Mouse (Mus musculus): ENCODE measurements at regions not wholly inside any gene's neighbourhood (a gene's known extent, or its start where the extent isn't known, plus 50 kb on each side); places are given as distances from the start of the nearest gene placed in this dataset.

DNA sequence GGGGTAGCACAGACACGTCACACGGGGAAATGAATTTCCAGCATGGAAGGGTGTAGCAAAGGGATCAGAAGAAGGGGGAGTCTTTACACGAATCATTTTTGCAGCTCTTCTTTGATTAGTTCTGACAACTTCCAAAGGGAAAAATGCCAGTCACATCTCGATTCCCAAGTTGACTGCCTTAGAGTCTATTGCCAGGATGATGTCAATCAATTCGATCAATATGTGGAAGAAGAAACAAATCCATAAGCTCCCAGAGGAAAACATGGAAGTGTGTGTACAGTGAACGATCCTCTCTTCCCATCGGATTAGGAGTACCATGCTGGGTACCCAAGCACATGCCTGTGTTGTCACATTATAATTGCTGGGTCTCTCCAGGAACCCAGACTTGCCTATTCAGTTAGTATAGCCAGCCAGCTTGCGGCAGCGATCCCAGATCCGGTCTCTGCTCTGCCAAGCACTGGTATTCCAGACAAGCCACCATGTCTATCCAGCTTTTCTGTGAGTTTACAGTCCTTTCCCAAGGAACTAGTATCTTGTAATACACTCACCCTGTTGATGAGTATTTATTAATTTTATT, 180.7 kb upstream of the Agap1 start:
- no peak for ATAC-seq (ENCODE audit: low read depth)
- no peaks in the 10 kb centered on the region for H3K4me1 ChIP-seq (ENCODE audit: control insufficient read depth, insufficient read depth, low read length)
- no peaks in the 10 kb centered on the region for H3K27me3 ChIP-seq (replicated peaks; ENCODE audit: control insufficient read depth, insufficient read depth, low read length)
- no peak overlapping the region for H3K9ac ChIP-seq (ENCODE audit: low read depth, low read length)
- no peaks in the 10 kb centered on the region for H3K9me3 ChIP-seq (ENCODE audit: control insufficient read depth, low read length)
- H3K4me3 ChIP-seq (ENCODE audit: low read depth, low read length): no peak overlapping the region
- no peak overlapping the region for H3K27ac ChIP-seq (replicated peaks; ENCODE audit: low read depth, low read length)
- DNase-seq (ENCODE audit: low spot score): no peak
- 90% methylated on average over 10 of the region's 10 CpGs for WGBS
- H3K4me2 ChIP-seq (ENCODE audit: low read depth, low read length): no peak overlapping the region
- H3K36me3 ChIP-seq (ENCODE audit: control insufficient read depth, insufficient read depth, low read length): no peaks in the 10 kb centered on the region

DNA sequence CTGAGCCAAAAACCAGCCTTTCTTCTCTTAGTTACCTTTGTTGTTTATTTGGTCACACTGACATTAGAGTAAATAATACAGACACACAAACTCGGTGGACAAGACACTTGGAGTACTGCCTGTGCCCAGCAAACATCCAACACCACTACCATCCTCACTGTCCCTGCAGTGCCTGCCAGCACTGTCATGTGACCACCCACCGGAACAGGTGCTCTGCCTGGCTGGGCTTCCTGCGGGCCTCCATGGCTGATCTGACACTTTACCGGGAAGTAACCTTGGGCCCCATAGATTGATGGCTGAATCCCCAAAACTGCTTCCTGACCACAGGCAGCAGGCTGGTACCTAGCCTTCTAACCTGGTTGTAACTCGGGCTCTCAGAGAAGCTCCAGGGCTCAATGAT, 175.2 kb upstream of the Agap1 start:
- H3K9me3 ChIP-seq (ENCODE audit: control insufficient read depth, low read length): no peaks in the 10 kb centered on the region
- no peak overlapping the region for H3K4me3 ChIP-seq (ENCODE audit: low read depth, low read length)
- WGBS: 69% methylated on average over 5 of the region's 5 CpGs
- no peaks in the 10 kb centered on the region for H3K36me3 ChIP-seq (ENCODE audit: control insufficient read depth, insufficient read depth, low read length)
- no peak for DNase-seq (ENCODE audit: low spot score)
- H3K4me1 ChIP-seq (ENCODE audit: control insufficient read depth, insufficient read depth, low read length): no peaks in the 10 kb centered on the region
- no peak for ATAC-seq (ENCODE audit: low read depth)
- H3K27me3 ChIP-seq (replicated peaks; ENCODE audit: control insufficient read depth, insufficient read depth, low read length): no peaks in the 10 kb centered on the region
- no peak overlapping the region for H3K27ac ChIP-seq (replicated peaks; ENCODE audit: low read depth, low read length)
- H3K4me2 ChIP-seq (ENCODE audit: low read depth, low read length): no peak overlapping the region
- H3K9ac ChIP-seq (ENCODE audit: low read depth, low read length): no peak overlapping the region

DNA sequence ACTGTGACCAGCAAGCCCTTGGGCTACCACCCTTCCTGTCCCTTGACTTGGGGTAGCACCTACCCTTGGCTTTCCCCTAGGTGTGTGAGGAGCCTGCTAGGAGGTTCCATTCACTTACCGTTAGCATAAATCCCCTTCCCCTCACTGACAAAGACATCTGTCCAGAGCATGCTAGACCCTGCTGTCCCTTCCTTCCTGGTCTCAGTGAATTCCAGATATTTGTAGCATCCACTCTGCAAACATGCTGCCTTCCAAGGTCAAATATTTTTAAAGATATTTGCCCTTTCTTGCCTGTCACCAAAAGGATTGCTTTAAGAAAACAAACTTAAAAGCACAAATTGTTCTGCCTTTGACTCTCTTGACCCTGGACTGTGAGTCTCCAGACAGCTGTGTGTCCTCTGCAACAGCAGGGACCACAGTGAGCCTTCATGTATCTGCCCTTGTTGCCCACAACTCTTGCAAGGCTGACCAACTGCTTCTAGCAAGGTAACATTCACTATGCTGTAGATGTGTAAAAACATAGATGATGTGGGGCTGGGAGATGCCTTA, 173.4 kb upstream of the Agap1 start:
- H3K9ac ChIP-seq (ENCODE audit: low read depth, low read length): no peak overlapping the region
- WGBS: 47% methylated on average over 1 of the region's 1 CpGs
- no peak for DNase-seq (ENCODE audit: low spot score)

DNA sequence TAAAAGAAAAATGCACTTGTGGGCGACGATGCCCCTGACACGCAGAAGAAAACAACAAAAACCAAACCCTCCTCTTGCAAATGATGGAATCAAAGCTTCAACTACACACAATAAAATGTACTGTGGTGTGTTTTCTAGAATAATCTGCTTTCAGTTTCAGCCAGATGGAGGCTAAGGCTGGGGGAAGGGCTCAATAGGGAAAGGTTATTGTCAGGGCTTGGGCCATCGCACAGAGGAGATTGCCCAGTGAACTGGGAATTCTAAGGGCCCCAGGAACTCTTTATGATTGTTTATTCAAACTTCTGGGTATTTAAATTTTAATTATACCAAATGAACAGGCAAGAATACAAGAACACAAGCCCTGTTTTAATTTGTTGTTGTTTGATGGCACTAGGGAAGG, 169.6 kb upstream of the Agap1 start:
- DNase-seq (ENCODE audit: low spot score) (no peak), ATAC-seq (ENCODE audit: low read depth) (no peak)
- H3K27ac ChIP-seq (replicated peaks; ENCODE audit: low read depth, low read length): no peak overlapping the region
- H3K9me3 ChIP-seq (ENCODE audit: control insufficient read depth, low read length): no peaks in the 10 kb centered on the region
- H3K4me2 ChIP-seq (ENCODE audit: low read depth, low read length): no peak overlapping the region
- no peaks in the 10 kb centered on the region for H3K27me3 ChIP-seq (replicated peaks; ENCODE audit: control insufficient read depth, insufficient read depth, low read length)
- H3K4me1 ChIP-seq (ENCODE audit: control insufficient read depth, insufficient read depth, low read length): no peaks in the 10 kb centered on the region
- 68% methylated on average over 4 of the region's 4 CpGs for WGBS
- no peaks in the 10 kb centered on the region for H3K36me3 ChIP-seq (ENCODE audit: control insufficient read depth, insufficient read depth, low read length)
- no peak overlapping the region for H3K4me3 ChIP-seq (ENCODE audit: low read depth, low read length)
- H3K9ac ChIP-seq (ENCODE audit: low read depth, low read length): no peak overlapping the region

More for the DNA sequence above, 173.4 kb upstream of the Agap1 start:
- Histone ChIP-seq H3K36me3 (ENCODE audit: control insufficient read depth, insufficient read depth, low read length) (no peaks in the 10 kb centered on the region), H3K4me2 (ENCODE audit: low read depth, low read length) (no peak overlapping the region), H3K4me1 (ENCODE audit: control insufficient read depth, insufficient read depth, low read length) (no peaks in the 10 kb centered on the region), H3K4me3 (ENCODE audit: low read depth, low read length) (no peak overlapping the region), H3K27ac (replicated peaks; ENCODE audit: low read depth, low read length) (no peak overlapping the region), H3K27me3 (replicated peaks; ENCODE audit: control insufficient read depth, insufficient read depth, low read length) (no peaks in the 10 kb centered on the region), H3K9me3 (ENCODE audit: control insufficient read depth, low read length) (no peaks in the 10 kb centered on the region)
- no peak for ATAC-seq (ENCODE audit: low read depth)

DNA sequence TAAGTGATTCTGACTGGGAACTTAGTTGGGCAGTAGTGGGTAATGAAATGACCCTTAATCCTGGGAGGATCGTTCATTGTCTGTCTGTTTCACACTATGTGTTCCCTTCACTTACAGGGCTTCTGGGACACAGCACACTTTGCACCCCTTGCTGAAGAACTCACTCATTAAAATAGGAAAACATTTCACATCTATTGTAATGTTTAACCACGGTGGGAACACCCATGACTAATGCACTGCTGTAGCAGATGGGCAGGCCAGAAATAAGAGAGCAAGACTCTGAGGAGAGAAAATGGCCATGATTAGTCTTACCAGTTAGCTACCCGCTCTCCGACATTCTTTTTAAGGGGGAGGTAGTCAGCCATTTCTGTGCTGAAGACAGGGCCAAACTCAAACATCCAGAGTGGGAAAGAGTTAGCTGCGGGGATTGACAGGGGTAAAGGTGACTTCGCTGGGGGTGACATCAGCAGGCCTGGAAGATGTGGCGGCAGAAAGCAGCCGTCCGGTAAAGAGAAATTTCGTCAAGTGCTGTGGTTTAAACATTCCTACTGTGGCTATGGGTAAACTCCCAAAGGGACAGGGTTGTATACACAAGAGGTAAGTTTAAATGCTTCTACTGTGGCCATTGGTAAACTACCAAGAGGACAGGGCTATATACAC, 167.3 kb upstream of the Agap1 start:
- Histone ChIP-seq H3K9ac (ENCODE audit: low read depth, low read length) (no peak overlapping the region), H3K27ac (replicated peaks; ENCODE audit: low read depth, low read length) (no peak overlapping the region), H3K4me2 (ENCODE audit: low read depth, low read length) (no peak overlapping the region), H3K4me1 (ENCODE audit: control insufficient read depth, insufficient read depth, low read length) (no peaks in the 10 kb centered on the region), H3K4me3 (ENCODE audit: low read depth, low read length) (no peak overlapping the region), H3K36me3 (ENCODE audit: control insufficient read depth, insufficient read depth, low read length) (no peaks in the 10 kb centered on the region), H3K27me3 (replicated peaks; ENCODE audit: control insufficient read depth, insufficient read depth, low read length) (no peaks in the 10 kb centered on the region), H3K9me3 (ENCODE audit: control insufficient read depth, low read length) (no peaks in the 10 kb centered on the region)
- DNase-seq (ENCODE audit: low spot score) (no peak), ATAC-seq (ENCODE audit: low read depth) (no peak)
- WGBS: 73% methylated on average over 10 of the region's 10 CpGs

DNA sequence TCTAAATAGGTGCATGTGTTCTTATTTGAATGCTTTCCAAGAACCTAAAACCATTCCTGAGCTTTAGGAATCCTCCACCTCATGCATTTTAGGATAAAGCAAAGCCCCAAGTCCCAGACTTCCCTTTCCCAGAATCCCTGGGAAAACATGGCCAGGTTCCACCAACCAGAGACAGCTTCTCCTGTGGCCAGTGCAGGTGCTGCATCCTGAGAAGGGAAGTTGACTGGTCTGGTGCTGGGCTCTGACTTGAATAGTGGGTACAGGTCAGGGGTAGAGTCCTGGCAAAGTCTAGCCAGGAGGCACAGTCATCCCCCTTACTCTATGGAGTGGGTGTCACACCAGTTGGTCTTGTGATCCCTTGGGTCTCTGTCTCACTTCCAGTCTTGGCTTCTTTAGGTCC, 166.6 kb upstream of the Agap1 start:
- no peak overlapping the region for H3K4me2 ChIP-seq (ENCODE audit: low read depth, low read length)
- no peaks in the 10 kb centered on the region for H3K9me3 ChIP-seq (ENCODE audit: control insufficient read depth, low read length)
- H3K27me3 ChIP-seq (replicated peaks; ENCODE audit: control insufficient read depth, insufficient read depth, low read length): no peaks in the 10 kb centered on the region
- ATAC-seq (ENCODE audit: low read depth): no peak
- no peak overlapping the region for H3K9ac ChIP-seq (ENCODE audit: low read depth, low read length)
- H3K36me3 ChIP-seq (ENCODE audit: control insufficient read depth, insufficient read depth, low read length): no peaks in the 10 kb centered on the region
- H3K4me3 ChIP-seq (ENCODE audit: low read depth, low read length): no peak overlapping the region
- no peaks in the 10 kb centered on the region for H3K4me1 ChIP-seq (ENCODE audit: control insufficient read depth, insufficient read depth, low read length)
- no peak overlapping the region for H3K27ac ChIP-seq (replicated peaks; ENCODE audit: low read depth, low read length)
- no peak for DNase-seq (ENCODE audit: low spot score)

DNA sequence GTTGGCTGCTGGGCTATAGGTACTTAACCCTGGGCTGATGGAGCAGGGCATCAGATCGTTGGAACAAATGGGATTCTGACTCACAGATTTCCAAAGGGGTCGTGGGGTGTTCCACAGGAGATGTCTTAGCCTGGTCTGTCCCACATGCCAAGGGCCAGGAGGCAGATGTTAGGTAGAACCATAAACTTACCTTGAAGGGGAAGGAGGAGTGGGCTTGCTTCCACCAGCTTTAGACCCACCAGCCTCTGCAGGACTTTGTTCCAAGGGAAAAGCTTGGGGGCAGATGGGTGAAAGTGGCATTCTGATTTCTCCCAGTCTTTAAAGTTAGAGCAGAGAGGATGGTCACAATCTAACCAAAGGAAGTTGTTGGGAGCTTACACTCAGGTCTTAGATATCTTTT, 165.7 kb upstream of the Agap1 start:
- H3K4me2 ChIP-seq (ENCODE audit: low read depth, low read length): no peak overlapping the region
- no peak overlapping the region for H3K9ac ChIP-seq (ENCODE audit: low read depth, low read length)
- DNase-seq (ENCODE audit: low spot score) (no peak), ATAC-seq (ENCODE audit: low read depth) (no peak)
- no peaks in the 10 kb centered on the region for H3K9me3 ChIP-seq (ENCODE audit: control insufficient read depth, low read length)
- no peak overlapping the region for H3K4me3 ChIP-seq (ENCODE audit: low read depth, low read length)
- no peaks in the 10 kb centered on the region for H3K27me3 ChIP-seq (replicated peaks; ENCODE audit: control insufficient read depth, insufficient read depth, low read length)
- WGBS: 87% methylated on average over 2 of the region's 2 CpGs
- no peak overlapping the region for H3K27ac ChIP-seq (replicated peaks; ENCODE audit: low read depth, low read length)
- no peaks in the 10 kb centered on the region for H3K4me1 ChIP-seq (ENCODE audit: control insufficient read depth, insufficient read depth, low read length)
- no peaks in the 10 kb centered on the region for H3K36me3 ChIP-seq (ENCODE audit: control insufficient read depth, insufficient read depth, low read length)

DNA sequence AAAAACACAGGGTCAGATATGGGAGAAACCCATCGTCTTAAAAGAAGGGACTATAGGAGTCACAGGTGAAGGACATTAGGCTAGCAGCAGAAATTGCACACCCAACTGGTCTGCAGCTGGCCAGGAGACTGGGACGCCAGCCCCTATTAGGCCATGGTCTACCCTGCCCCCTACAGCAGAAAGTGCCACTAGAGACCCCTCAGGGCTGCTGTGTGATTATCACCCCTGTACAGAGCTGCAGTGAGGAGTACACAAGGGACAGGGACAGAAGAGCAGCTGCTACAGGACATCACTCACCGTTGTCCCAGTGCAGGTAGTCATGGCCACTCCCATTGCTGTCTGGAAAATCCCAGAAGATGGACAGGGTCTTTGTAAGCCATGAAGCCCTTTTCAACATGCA, 157.9 kb upstream of the Agap1 start:
- Histone ChIP-seq H3K27me3 (replicated peaks; ENCODE audit: control insufficient read depth, insufficient read depth, low read length) (no peaks in the 10 kb centered on the region), H3K4me2 (ENCODE audit: low read depth, low read length) (no peak overlapping the region), H3K9me3 (ENCODE audit: control insufficient read depth, low read length) (no peaks in the 10 kb centered on the region), H3K9ac (ENCODE audit: low read depth, low read length) (no peak overlapping the region), H3K4me1 (ENCODE audit: control insufficient read depth, insufficient read depth, low read length) (no peaks in the 10 kb centered on the region; the same call in 1 of the 2 replicates), H3K4me3 (ENCODE audit: low read depth, low read length) (no peak overlapping the region), H3K36me3 (ENCODE audit: control insufficient read depth, insufficient read depth, low read length) (no peaks in the 10 kb centered on the region), H3K27ac (replicated peaks; ENCODE audit: low read depth, low read length) (no peak overlapping the region)
- WGBS: 64% methylated on average over 3 of the region's 3 CpGs
- ATAC-seq (ENCODE audit: low read depth) (no peak), DNase-seq (ENCODE audit: low spot score) (no peak)

DNA sequence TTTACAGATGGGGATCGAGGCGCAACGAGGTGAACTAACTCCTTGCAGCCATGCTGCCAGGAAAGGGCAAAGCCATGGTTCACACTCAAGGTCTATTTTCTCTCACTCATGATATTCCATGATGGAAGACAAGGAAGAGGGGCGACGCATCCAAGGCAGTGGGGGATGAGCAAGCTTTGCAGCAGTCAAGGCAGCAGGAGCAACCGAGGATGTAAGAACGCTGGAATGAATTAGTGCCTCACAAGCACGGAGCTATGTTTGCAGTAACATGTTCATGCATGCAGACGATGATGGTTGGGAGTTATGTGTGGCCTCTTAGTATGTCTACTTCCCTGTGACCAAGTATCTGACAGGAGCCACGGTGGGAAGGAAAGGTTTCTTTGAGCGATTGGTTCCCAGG, 156.8 kb upstream of the Agap1 start:
- H3K36me3 ChIP-seq (ENCODE audit: control insufficient read depth, insufficient read depth, low read length): no peaks in the 10 kb centered on the region
- H3K4me2 ChIP-seq (ENCODE audit: low read depth, low read length): no peak overlapping the region
- DNase-seq (ENCODE audit: low spot score) (no peak), ATAC-seq (ENCODE audit: low read depth) (no peak)
- WGBS: 83% methylated on average over 11 of the region's 11 CpGs
- H3K4me3 ChIP-seq (ENCODE audit: low read depth, low read length): no peak overlapping the region
- no peaks in the 10 kb centered on the region for H3K9me3 ChIP-seq (ENCODE audit: control insufficient read depth, low read length)
- no peaks in the 10 kb centered on the region for H3K27me3 ChIP-seq (replicated peaks; ENCODE audit: control insufficient read depth, insufficient read depth, low read length)
- H3K9ac ChIP-seq (ENCODE audit: low read depth, low read length): no peak overlapping the region
- H3K27ac ChIP-seq (replicated peaks; ENCODE audit: low read depth, low read length): no peak overlapping the region
- H3K4me1 ChIP-seq (ENCODE audit: control insufficient read depth, insufficient read depth, low read length): peaks cover 7% of the 10 kb centered on the region

Measured in embryonic facial prominence, embryonic 14.5 days (tissue).